Mouse (Mus musculus): ENCODE measurements at regions not wholly inside any gene's neighbourhood (a gene's known extent, or its start where the extent isn't known, plus 50 kb on each side); places are given as distances from the start of the nearest gene placed in this dataset.

DNA sequence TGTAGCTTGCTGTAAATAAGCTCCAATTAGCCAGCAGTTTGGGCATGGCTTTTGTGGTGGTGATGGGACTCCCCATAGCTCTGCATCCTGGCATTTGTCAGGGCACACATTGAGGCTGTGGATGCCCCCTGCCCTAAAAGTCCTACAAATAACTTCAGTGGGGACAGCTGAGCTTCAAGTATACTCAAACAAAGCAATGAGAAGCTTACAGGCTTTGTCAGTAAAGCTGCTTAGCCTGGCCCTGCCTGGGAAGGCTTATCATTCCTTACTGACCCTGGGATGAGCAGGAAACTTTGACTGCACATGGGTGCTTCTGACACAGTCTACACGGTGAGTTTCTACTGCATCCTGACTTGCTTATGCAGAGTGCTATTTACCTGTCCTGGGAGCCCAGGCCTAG is 420.5 kb upstream of the Mki67 start:
- no peaks in the 10 kb centered on the region for H3K36me3 ChIP-seq (ENCODE audit: control insufficient read depth, insufficient read depth, low read length)
- 78% methylated on average over 1 of the region's 1 CpGs for WGBS
- H3K4me1 ChIP-seq (replicated peaks; ENCODE audit: control insufficient read depth, insufficient read depth, low read length): no peaks in the 10 kb centered on the region
- H3K9me3 ChIP-seq (ENCODE audit: control insufficient read depth, low read length): no peaks in the 10 kb centered on the region
- no peaks in the 10 kb centered on the region for H3K27me3 ChIP-seq (replicated peaks; ENCODE audit: control insufficient read depth, insufficient read depth, low read length)
- DNase-seq (ENCODE audit: low spot score): no peak
- no peak overlapping the region for H3K4me3 ChIP-seq (ENCODE audit: low read depth, low read length)
- ATAC-seq (replicated peaks; ENCODE audit: low FRiP score, low TSS enrichment, low read depth): no peak
- H3K9ac ChIP-seq (ENCODE audit: low read length): no peak overlapping the region
- H3K4me2 ChIP-seq (ENCODE audit: low read length): no peak overlapping the region
- no peak overlapping the region for H3K27ac ChIP-seq (ENCODE audit: low read depth)

DNA sequence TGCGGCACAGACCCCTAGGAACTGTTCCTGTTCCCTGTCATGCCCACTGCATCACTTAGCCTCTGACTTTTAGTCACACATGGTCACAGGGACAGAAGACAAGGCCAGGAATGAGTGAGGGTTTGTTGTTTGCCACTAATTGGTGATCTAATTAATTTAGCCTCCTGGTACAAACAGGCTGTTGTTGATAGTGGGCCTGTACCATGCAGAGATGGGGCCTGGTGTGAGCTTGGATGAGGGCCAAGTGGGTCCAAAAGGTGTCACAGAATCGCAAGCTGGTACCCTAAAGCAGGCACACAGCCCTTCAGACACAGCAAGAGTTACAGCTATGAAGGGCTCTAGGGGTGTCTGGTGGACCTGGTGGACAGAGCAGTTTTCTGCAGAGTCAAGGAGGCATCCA is 421.2 kb upstream of the Mki67 start:
- DNase-seq (ENCODE audit: low spot score) (no peak), ATAC-seq (replicated peaks; ENCODE audit: low FRiP score, low TSS enrichment, low read depth) (no peak)
- Histone ChIP-seq H3K36me3 (ENCODE audit: control insufficient read depth, insufficient read depth, low read length) (no peaks in the 10 kb centered on the region), H3K4me3 (ENCODE audit: low read depth, low read length) (no peak overlapping the region), H3K9ac (ENCODE audit: low read length) (no peak overlapping the region), H3K27me3 (replicated peaks; ENCODE audit: control insufficient read depth, insufficient read depth, low read length) (no peaks in the 10 kb centered on the region), H3K9me3 (ENCODE audit: control insufficient read depth, low read length) (no peaks in the 10 kb centered on the region), H3K4me1 (replicated peaks; ENCODE audit: control insufficient read depth, insufficient read depth, low read length) (no peaks in the 10 kb centered on the region), H3K4me2 (ENCODE audit: low read length) (no peak overlapping the region), H3K27ac (ENCODE audit: low read depth) (no peak overlapping the region)
- WGBS: 82% methylated on average over 2 of the region's 2 CpGs

DNA sequence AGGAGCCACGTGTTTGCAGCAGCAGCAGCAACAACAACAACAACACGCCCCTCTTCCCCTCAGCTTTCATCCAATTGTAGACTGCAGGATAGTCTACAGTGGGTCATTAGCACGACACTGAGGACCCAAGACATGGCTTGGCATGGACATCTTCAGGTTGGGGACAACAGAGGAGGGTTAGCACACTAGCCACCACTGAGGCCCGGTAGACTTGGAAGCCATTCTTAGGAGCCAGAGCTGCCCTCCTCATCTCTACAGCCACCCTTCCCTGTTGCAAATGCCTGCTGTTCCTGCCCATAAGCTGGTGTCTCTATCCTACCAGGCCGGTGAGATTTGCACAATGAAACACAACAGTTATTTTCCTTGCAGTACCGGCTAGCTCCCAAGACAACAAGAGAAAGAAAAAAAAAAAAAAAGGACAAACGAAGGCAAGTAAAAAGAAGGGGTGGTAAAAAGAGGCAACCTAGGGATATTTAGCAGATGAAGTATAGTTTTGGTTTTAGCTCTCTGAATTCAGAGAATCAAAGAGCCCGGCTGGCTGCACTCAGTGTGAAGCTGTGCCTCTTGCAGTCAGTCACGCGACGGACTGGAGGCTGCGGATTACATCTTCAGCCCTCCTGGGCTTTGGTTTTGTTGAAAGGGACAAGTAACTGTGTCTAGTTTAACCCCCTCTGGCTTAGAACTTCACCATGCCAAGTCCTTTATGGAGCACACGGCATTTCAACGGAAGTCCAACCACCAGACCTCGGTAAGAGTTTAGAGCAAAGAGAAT is 421.9 kb upstream of the Mki67 start:
- ATAC-seq (replicated peaks; ENCODE audit: low FRiP score, low TSS enrichment, low read depth) (no peak), DNase-seq (ENCODE audit: low spot score) (no peak)

GRCm38 (mm10) chr7:136142832-136143231 is 426.7 kb upstream of the Mki67 start:
- Histone ChIP-seq H3K4me1 (replicated peaks; ENCODE audit: control insufficient read depth, insufficient read depth, low read length) (no peaks in the 10 kb centered on the region), H3K27me3 (replicated peaks; ENCODE audit: control insufficient read depth, insufficient read depth, low read length) (no peaks in the 10 kb centered on the region), H3K27ac (ENCODE audit: low read depth) (no peak overlapping the region), H3K36me3 (ENCODE audit: control insufficient read depth, insufficient read depth, low read length) (no peaks in the 10 kb centered on the region), H3K4me2 (ENCODE audit: low read length) (no peak overlapping the region), H3K9ac (ENCODE audit: low read length) (no peak overlapping the region), H3K4me3 (ENCODE audit: low read depth, low read length) (no peak overlapping the region), H3K9me3 (ENCODE audit: control insufficient read depth, low read length) (no peaks in the 10 kb centered on the region)
- DNase-seq (ENCODE audit: low spot score) (no peak), ATAC-seq (replicated peaks; ENCODE audit: low FRiP score, low TSS enrichment, low read depth) (no peak)

More for the DNA sequence above, 421.9 kb upstream of the Mki67 start:
- Histone ChIP-seq H3K4me2 (ENCODE audit: low read length) (no peak overlapping the region), H3K4me3 (ENCODE audit: low read depth, low read length) (no peak overlapping the region), H3K9me3 (ENCODE audit: control insufficient read depth, low read length) (no peaks in the 10 kb centered on the region), H3K27me3 (replicated peaks; ENCODE audit: control insufficient read depth, insufficient read depth, low read length) (no peaks in the 10 kb centered on the region), H3K9ac (ENCODE audit: low read length) (no peak overlapping the region), H3K36me3 (ENCODE audit: control insufficient read depth, insufficient read depth, low read length) (no peaks in the 10 kb centered on the region), H3K27ac (ENCODE audit: low read depth) (no peak overlapping the region), H3K4me1 (replicated peaks; ENCODE audit: control insufficient read depth, insufficient read depth, low read length) (no peaks in the 10 kb centered on the region)
- WGBS: 87% methylated on average over 15 of the region's 15 CpGs

DNA sequence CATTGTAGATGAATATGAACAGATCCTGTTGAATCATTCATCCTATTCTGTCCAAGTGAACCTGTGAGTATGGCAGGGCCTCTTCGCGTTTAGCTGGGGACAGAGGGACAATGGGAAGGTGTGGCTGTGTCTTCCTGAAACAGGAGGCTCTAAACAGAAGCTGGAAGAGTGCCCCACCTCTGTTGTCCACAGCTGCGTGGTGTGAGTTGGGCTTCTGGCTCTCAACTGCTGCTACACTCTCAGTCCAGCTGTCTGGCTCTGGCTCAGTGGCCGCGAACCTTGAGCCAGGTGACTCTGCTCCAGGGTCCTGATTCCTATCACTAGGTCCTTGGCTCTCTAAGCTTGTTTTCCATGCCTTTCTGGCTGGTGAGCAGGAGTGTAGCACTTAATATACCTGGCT is 434.0 kb upstream of the Mki67 start:
- Histone ChIP-seq H3K9me3 (ENCODE audit: control insufficient read depth, low read length) (no peaks in the 10 kb centered on the region), H3K36me3 (ENCODE audit: control insufficient read depth, insufficient read depth, low read length) (no peaks in the 10 kb centered on the region), H3K4me2 (ENCODE audit: low read length) (no peak overlapping the region), H3K27me3 (replicated peaks; ENCODE audit: control insufficient read depth, insufficient read depth, low read length) (no peaks in the 10 kb centered on the region), H3K4me3 (ENCODE audit: low read depth, low read length) (no peak overlapping the region), H3K4me1 (replicated peaks; ENCODE audit: control insufficient read depth, insufficient read depth, low read length) (no peaks in the 10 kb centered on the region; the same call in 1 of the 2 replicates), H3K27ac (ENCODE audit: low read depth) (no peak overlapping the region), H3K9ac (ENCODE audit: low read length) (no peak overlapping the region)
- DNase-seq (ENCODE audit: low spot score) (no peak), ATAC-seq (replicated peaks; ENCODE audit: low FRiP score, low TSS enrichment, low read depth) (no peak)
- WGBS: 71% methylated on average over 5 of the region's 5 CpGs

DNA sequence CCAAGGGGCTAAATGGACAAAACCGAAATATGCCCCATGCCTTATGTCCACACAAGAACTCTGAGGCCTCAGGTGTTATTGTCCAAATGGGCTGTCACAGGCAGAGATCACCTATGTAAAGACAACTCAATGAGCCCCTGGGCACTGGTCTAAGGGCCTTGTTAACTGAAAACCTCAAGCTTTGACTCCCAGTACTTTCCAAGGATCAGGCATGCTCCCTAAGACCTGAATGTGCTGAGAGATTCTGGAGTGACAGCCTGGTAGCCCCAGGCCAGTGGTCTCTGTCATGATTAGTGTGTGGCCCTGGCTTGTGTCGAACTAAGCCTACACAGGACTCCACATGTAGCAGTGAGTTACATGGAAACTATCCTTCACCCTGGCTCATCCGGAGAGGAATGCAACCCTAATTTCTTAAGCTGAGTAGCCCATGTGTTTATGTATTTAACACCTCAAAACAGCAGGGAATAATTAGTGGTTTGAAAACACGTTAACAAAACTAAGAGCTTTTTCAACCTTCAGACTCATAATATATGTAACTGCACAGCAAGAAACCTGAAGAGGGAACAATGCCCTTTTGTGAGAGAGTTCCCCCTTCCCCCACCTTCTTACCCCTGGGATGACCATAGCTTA is 435.3 kb upstream of the Mki67 start:
- DNase-seq (ENCODE audit: low spot score) (no peak), ATAC-seq (replicated peaks; ENCODE audit: low FRiP score, low TSS enrichment, low read depth) (no peak)
- no peaks in the 10 kb centered on the region; the same call in 1 of the 2 replicates for H3K4me1 ChIP-seq (replicated peaks; ENCODE audit: control insufficient read depth, insufficient read depth, low read length)
- H3K9ac ChIP-seq (ENCODE audit: low read length): no peak overlapping the region
- H3K27ac ChIP-seq (ENCODE audit: low read depth): no peak overlapping the region
- H3K4me2 ChIP-seq (ENCODE audit: low read length): no peak overlapping the region
- H3K4me3 ChIP-seq (ENCODE audit: low read depth, low read length): no peak overlapping the region
- H3K9me3 ChIP-seq (ENCODE audit: control insufficient read depth, low read length): no peaks in the 10 kb centered on the region
- H3K36me3 ChIP-seq (ENCODE audit: control insufficient read depth, insufficient read depth, low read length): no peaks in the 10 kb centered on the region
- WGBS: 68% methylated on average over 4 of the region's 4 CpGs
- H3K27me3 ChIP-seq (replicated peaks; ENCODE audit: control insufficient read depth, insufficient read depth, low read length): no peaks in the 10 kb centered on the region

- no peak overlapping the region for H3K27ac ChIP-seq (ENCODE audit: low read depth)
- no peaks in the 10 kb centered on the region; the same call in 1 of the 2 replicates for H3K4me1 ChIP-seq (replicated peaks; ENCODE audit: control insufficient read depth, insufficient read depth, low read length)
- H3K27me3 ChIP-seq (replicated peaks; ENCODE audit: control insufficient read depth, insufficient read depth, low read length): no peaks in the 10 kb centered on the region
- DNase-seq (ENCODE audit: low spot score) (peak; percentile 63), ATAC-seq (replicated peaks; ENCODE audit: low FRiP score, low TSS enrichment, low read depth) (no peak)
- WGBS: 37% methylated on average over 5 of the region's 5 CpGs
- H3K4me3 ChIP-seq (ENCODE audit: low read depth, low read length): no peak overlapping the region
- H3K9ac ChIP-seq (ENCODE audit: low read length): no peak overlapping the region
- no peaks in the 10 kb centered on the region for H3K9me3 ChIP-seq (ENCODE audit: control insufficient read depth, low read length)
- no peak overlapping the region for H3K4me2 ChIP-seq (ENCODE audit: low read length)
- H3K36me3 ChIP-seq (ENCODE audit: control insufficient read depth, insufficient read depth, low read length): no peaks in the 10 kb centered on the region
Observed at GRCm38 (mm10) chr7:136152470-136152869, 436.3 kb upstream of the Mki67 start.

DNA sequence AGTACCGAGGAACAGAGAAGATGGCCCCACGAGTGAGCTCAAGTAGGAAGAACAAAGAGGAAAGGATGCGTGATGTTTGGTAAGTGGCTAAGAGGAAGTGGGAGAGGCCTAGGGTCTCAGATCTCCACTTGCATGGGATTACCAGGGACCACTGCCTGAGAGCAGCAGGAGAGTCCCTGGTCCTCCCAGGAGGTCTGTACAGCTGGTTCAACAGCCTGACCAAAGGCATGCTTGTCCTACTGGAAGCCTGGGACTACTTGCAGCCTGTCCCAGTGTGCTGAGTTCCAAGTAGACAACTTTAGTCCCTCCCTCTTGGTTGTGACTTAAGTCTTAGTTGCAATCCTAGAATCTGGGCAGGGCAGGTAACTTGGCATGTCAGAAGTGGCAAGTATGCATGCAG is 437.5 kb upstream of the Mki67 start:
- DNase-seq (ENCODE audit: low spot score): no peak
- H3K4me3 ChIP-seq (ENCODE audit: low read depth, low read length): no peak overlapping the region
- 68% methylated on average over 3 of the region's 3 CpGs for WGBS
- no peaks in the 10 kb centered on the region for H3K27me3 ChIP-seq (replicated peaks; ENCODE audit: control insufficient read depth, insufficient read depth, low read length)
- no peaks in the 10 kb centered on the region; the same call in 1 of the 2 replicates for H3K4me1 ChIP-seq (replicated peaks; ENCODE audit: control insufficient read depth, insufficient read depth, low read length)
- H3K36me3 ChIP-seq (ENCODE audit: control insufficient read depth, insufficient read depth, low read length): no peaks in the 10 kb centered on the region
- no peaks in the 10 kb centered on the region for H3K9me3 ChIP-seq (ENCODE audit: control insufficient read depth, low read length)
- no peak overlapping the region for H3K4me2 ChIP-seq (ENCODE audit: low read length)
- no peak overlapping the region for H3K27ac ChIP-seq (ENCODE audit: low read depth)
- ATAC-seq (replicated peaks; ENCODE audit: low FRiP score, low TSS enrichment, low read depth): no peak
- H3K9ac ChIP-seq (ENCODE audit: low read length): no peak overlapping the region

DNA sequence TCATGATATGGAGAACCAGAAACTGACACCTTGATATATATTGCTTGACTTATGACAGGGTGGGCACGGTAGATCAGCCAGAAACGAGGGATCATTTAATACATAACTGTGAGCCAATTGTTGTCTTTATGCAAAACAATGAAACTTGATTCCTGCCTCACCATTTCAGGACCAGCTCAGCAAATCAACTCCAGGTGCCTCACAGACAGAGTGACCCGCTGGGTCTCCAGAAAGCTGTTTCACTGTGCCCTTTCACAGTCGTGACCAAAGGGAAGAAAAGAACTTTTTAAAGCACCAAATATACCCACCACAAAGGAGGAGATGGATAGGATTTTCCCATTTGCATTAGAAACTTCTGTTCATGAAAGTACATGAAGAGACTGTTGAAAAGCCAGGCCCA is 443.0 kb upstream of the Mki67 start:
- H3K27me3 ChIP-seq (replicated peaks; ENCODE audit: control insufficient read depth, insufficient read depth, low read length): no peaks in the 10 kb centered on the region
- no peak overlapping the region for H3K9ac ChIP-seq (ENCODE audit: low read length)
- H3K4me2 ChIP-seq (ENCODE audit: low read length): no peak overlapping the region
- H3K4me1 ChIP-seq (replicated peaks; ENCODE audit: control insufficient read depth, insufficient read depth, low read length): no peaks in the 10 kb centered on the region
- no peak for DNase-seq (ENCODE audit: low spot score)
- ATAC-seq (replicated peaks; ENCODE audit: low FRiP score, low TSS enrichment, low read depth): no peak
- no peaks in the 10 kb centered on the region for H3K9me3 ChIP-seq (ENCODE audit: control insufficient read depth, low read length)
- H3K36me3 ChIP-seq (ENCODE audit: control insufficient read depth, insufficient read depth, low read length): no peaks in the 10 kb centered on the region
- no peak overlapping the region for H3K27ac ChIP-seq (ENCODE audit: low read depth)
- no peak overlapping the region for H3K4me3 ChIP-seq (ENCODE audit: low read depth, low read length)
- 38% methylated on average over 4 of the region's 4 CpGs for WGBS

Measured in intestine, embryonic 14.5 days (tissue).